8 mouse cellular contexts compared by ENCODE assay signal in genomic region chr2:181287958-181288350, GRCm38 (mm10). TPM values are rescaled to one million over a fixed set of nuclear protein-coding genes. Genes with fewer than 3 reads are reported as not detected.
A peak's percentile ranks its signal among the peaks of the same experiment; 100 is the strongest.
DNase-seq lines count a peak whose midpoint lies in the region; ATAC-seq lines count a peak whose summit lies in the region.
"Not testable (repeated sequence)": the region's sequence is repeated elsewhere in the genome, so short reads cannot be mapped to it uniquely, and the experiment has no call there.

TSS of gene Gmeb2 (minus strand) at chr2:181288035.

- peak; percentile 96 for ATAC-seq in hindbrain, embryonic 15.5 days (ENCODE audit: low FRiP score, low read depth)

- WGBS in hindbrain, embryonic 15.5 days, result 3% methylated on average over 38 of the region's 38 CpGs

- H3K36me3 ChIP-seq in hindbrain, embryonic 15.5 days, result not testable (repeated sequence)

- DNase-seq in T-cell, adult 2 months (ENCODE audit: low spot score), result peak; percentile 96
- peak; percentile 92 to 94 for DNase-seq in cerebellum, postnatal 36 days
- peak; percentile 92 to 96 for DNase-seq in frontal cortex, postnatal 36 days (ENCODE audit: low spot score in 2 of 2)
- peak; percentile 95 for DNase-seq in left cerebral cortex, adult 11 months (ENCODE audit: low spot score)
- DNase-seq in lung, postnatal 4 days, result peak; percentile 94 to 97
- peak; percentile 90 for DNase-seq in retina, postnatal 7 days (ENCODE audit: low read depth, low spot score)
- DNase-seq in urinary bladder, postnatal 10 days (ENCODE audit: low spot score), result peak; percentile 79

- not testable (repeated sequence) for H3K9me3 ChIP-seq in hindbrain, embryonic 15.5 days

- H3K9ac ChIP-seq in hindbrain, embryonic 15.5 days, result peak within 1 kb of the TSS; percentile 65

- peak within 1 kb of the TSS; percentile 58 for H3K4me3 ChIP-seq in hindbrain, embryonic 15.5 days

- H3K4me2 ChIP-seq in hindbrain, embryonic 15.5 days, result peak within 1 kb of the TSS; percentile 66

- peak within 1 kb of the TSS; percentile 98 for H3K27ac ChIP-seq in hindbrain, embryonic 15.5 days (replicated peaks)

- peaks cover 22% of the 10 kb centered on the region for H3K4me1 ChIP-seq in hindbrain, embryonic 15.5 days (replicated peaks)

- H3K27me3 ChIP-seq in hindbrain, embryonic 15.5 days, result not testable (repeated sequence)

RNA-seq across cellular contexts. Expression of gene Gmeb2, which starts in this region (rescaled TPM):
- polyA plus RNA-seq in hindbrain, embryonic 15.5 days (2015; fragmentation: Nextera tagmentation; extraction: Ambion mirVana), result 14.9 and 15.1 TPM in 2 replicates

Comparison
In these comparisons a context has a peak if more than half of its experiments do, and no peak if none do; other contexts are left out.
1. Peak in every context shown above with its lines: DNase-seq, ATAC-seq, H3K4me3 ChIP-seq and H3K27ac ChIP-seq.